ENCODE assay signal across 19 mouse cellular contexts in genomic region chr3:144229312-144229711, GRCm38 (mm10).
"Had no signal": no experiment of that assay in that cellular context is flagged by ENCODE, and none has a peak within 500 bp of the region (broad histone marks: within the 10 kb centered on the region; RNA-seq: fewer than 3 reads in every experiment).

No protein-coding gene starts in this region.

- H3K27me3 ChIP-seq: neural tube, embryonic 13.5 days; neural tube, embryonic 15.5 days; stomach, embryonic 15.5 days had no signal

- H3K9me3 ChIP-seq: midbrain, embryonic 10.5 days; midbrain, embryonic 12.5 days; neural tube, embryonic 13.5 days; neural tube, embryonic 15.5 days; stomach, embryonic 15.5 days had no signal

- H3K4me3 ChIP-seq: midbrain, embryonic 10.5 days; midbrain, embryonic 12.5 days; myocyte; neural tube, embryonic 13.5 days; neural tube, embryonic 15.5 days; stomach, embryonic 15.5 days had no signal

- H3K4me1 ChIP-seq: midbrain, embryonic 10.5 days; neural tube, embryonic 15.5 days; stomach, embryonic 15.5 days had no signal

- H3K27ac ChIP-seq: midbrain, embryonic 10.5 days; midbrain, embryonic 12.5 days; neural tube, embryonic 13.5 days; neural tube, embryonic 15.5 days; stomach, embryonic 15.5 days; stomach, postnatal 0 days had no signal

- H3K36me3 ChIP-seq: midbrain, embryonic 10.5 days; midbrain, embryonic 12.5 days; neural tube, embryonic 13.5 days; neural tube, embryonic 15.5 days; stomach, embryonic 15.5 days had no signal

- DNase-seq: lung, adult 18-20 months; lung, embryonic 14.5 days; lung, postnatal 10 days; lung, postnatal 4 days; midbrain, embryonic 14.5 days; right cerebral cortex, adult 18-20 months; right cerebral cortex, postnatal 25 days; right cerebral cortex, postnatal 4 days; thymus, adult 2 months; thymus, postnatal 25 days; thymus, postnatal 4 days had no signal

- ATAC-seq: midbrain, embryonic 16.5 days had no signal

- H3K4me2 ChIP-seq: lung, embryonic 14.5 days; midbrain, embryonic 12.5 days; neural tube, embryonic 13.5 days; neural tube, embryonic 15.5 days; stomach, embryonic 15.5 days had no signal

- H3K9ac ChIP-seq: lung, embryonic 14.5 days; midbrain, embryonic 12.5 days; neural tube, embryonic 13.5 days; neural tube, embryonic 15.5 days; stomach, embryonic 15.5 days had no signal
